Mouse (Mus musculus) C3H10T1/2 (cell line): ENCODE data around the gene Olfr993. TPM values are rescaled to one million over a fixed set of nuclear protein-coding genes. Genes with fewer than 3 reads are reported as not detected.

Experiments
- polyA plus RNA-seq, 2 experiments: library from polyadenylated mRNA; unstranded; fragments of >200 nt; fragmentation: generic; extraction: Trizol; gene quantifications; one replicate each; pipeline ENCODE4 v1.2.1; 2012; ENCODE audit warnings: missing spikeins in 2 of 2

The Olfr993 gene
- polyA plus RNA-seq: not detected

GRCm38 (mm10) chr2:85414777-85415176 lies at the start of gene Olfr993:
Olfr993 (minus strand) TSS chr2:85414877.

DNA sequence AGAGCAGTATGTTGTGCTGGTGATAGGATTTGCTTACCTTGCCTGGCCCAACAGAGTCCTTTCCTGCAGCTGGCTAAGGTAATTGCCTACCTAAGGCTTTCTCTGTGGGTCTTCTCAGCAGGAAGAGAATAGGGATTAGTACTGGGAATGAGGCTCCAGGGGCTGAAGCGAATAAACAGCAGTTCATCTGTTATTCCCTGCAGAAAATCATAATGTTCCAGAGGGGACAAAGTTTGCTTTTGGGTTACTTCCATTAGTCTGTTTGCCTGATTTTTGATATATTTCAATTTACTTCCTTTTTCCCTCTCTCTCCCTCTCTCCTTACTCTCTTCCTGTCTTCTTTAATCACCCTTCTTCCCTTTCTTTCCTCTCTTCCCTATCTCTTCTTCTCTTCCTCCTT lies 28.9 kb upstream of the Olfr993 start, which contains the start of gene Olfr995:
Gene Olfr995 (minus strand): TSS at position 101 of the 400 bp plus-strand sequence.

GRCm38 (mm10) chr2:85436351-85436750 lies 21.7 kb upstream of the Olfr993 start, which contains the start of gene Olfr994:
Olfr994 (minus strand) TSS chr2:85436451.

DNA sequence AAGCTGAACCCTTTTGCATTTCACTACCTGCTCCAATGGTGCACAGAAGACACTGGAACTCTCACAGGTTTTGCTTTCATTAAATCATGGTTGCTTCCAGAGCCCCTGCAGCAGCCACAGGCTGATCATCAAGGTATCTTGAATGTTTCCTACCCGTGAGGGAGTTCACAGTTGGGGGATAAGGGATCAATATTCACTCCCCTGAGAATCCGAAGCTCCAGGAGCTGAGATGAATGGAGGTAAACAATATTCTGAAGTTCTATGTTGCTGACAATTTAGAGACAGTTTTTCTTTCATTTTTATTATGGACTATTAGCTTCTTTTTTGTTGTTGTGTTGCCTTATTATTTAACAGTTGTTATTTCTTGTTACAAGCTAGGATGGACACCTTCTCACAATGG lies 5.3 kb downstream of the Olfr993 start, which contains the start of gene Olfr992:
Gene Olfr992 (minus strand): TSS at position 101 of the 400 bp plus-strand sequence.

Other genes starting within 250 kb of the Olfr993 start
- under 1 TPM in 1 of 2 experiments, not detected in 1; 0.04 TPM for gene Lrrc55, start 217.7 kb downstream of the Olfr993 start, polyA plus RNA-seq
- not detected for gene Olfr987, start 75.6 kb downstream of the Olfr993 start, polyA plus RNA-seq
- gene Olfr988, start 51.6 kb downstream of the Olfr993 start, polyA plus RNA-seq: not detected
- gene Olfr992, start 5.4 kb downstream of the Olfr993 start, polyA plus RNA-seq: not detected
- gene Olfr994, start 21.6 kb upstream of the Olfr993 start, polyA plus RNA-seq: not detected
- not detected for gene Olfr995, start 28.8 kb upstream of the Olfr993 start, polyA plus RNA-seq
- not detected for gene 4833423E24Rik, start 104.1 kb upstream of the Olfr993 start, polyA plus RNA-seq
- not detected for gene Olfr996, start 164.3 kb upstream of the Olfr993 start, polyA plus RNA-seq
- not detected for gene Olfr998, start 174.1 kb upstream of the Olfr993 start, polyA plus RNA-seq
- not detected for gene Olfr1000, start 197.0 kb upstream of the Olfr993 start, polyA plus RNA-seq
- not detected for gene Olfr1002, start 235.8 kb upstream of the Olfr993 start, polyA plus RNA-seq
- not detected for gene Olfr154, start 249.6 kb upstream of the Olfr993 start, polyA plus RNA-seq